Mouse (Mus musculus) MEL (cell line): ENCODE results near the gene Gm13090. TPM values are rescaled to one million over a fixed set of nuclear protein-coding genes. Genes with fewer than 3 reads are reported as not detected.

Experiments
- DNase-seq: peaks from one replicate; pipeline ENCODE4 v3.0.0; 2011; ENCODE audit warnings: low read depth, low spot score
- H3K27ac ChIP-seq: 2 replicates; pipeline ENCODE4 v1.5.1; 2012; ENCODE audit warnings: low read depth, mild to moderate bottlenecking, control low read depth, low read length, moderate library complexity; ENCODE audit not compliant: control insufficient read depth
- H3K27me3 ChIP-seq, 2 experiments: fragments of 150-350 bp in 1 of 2; sonication (generic) in 1 of 2; 2 replicates each; pipeline ENCODE4 v1.6.1; 2012; ENCODE audit warnings: low read length in 2 of 2, mild to moderate bottlenecking in 2 of 2, improper control_type of control experiment in 1 of 2, moderate library complexity in 1 of 2; ENCODE audit not compliant: insufficient read depth in 2 of 2, control insufficient read depth in 1 of 2
- H3K36me3 ChIP-seq, 2 experiments: 2 replicates each; pipeline ENCODE4 v1.6.1; 2012 to 2014; ENCODE audit warnings: low read length in 2 of 2, improper control_type of control experiment in 1 of 2, inconsistent platforms in 1 of 2, mild to moderate bottlenecking in 1 of 2; ENCODE audit not compliant: insufficient read depth in 2 of 2, control insufficient read depth in 1 of 2
- H3K4me1 ChIP-seq, 2 experiments: fragments of 150-350 bp in 1 of 2; sonication (generic) in 1 of 2; 2 replicates each; pipeline ENCODE4 v1.6.1; 2012; ENCODE audit warnings: low read length in 2 of 2, improper control_type of control experiment in 1 of 2, mild to moderate bottlenecking in 1 of 2; ENCODE audit not compliant: insufficient read depth in 2 of 2, control insufficient read depth in 1 of 2
- H3K4me3 ChIP-seq, 2 experiments: fragments of 150-350 bp in 1 of 2; sonication (generic) in 1 of 2; 2 replicates each; pipeline ENCODE4 v1.5.1; 2012; ENCODE audit warnings: low read depth in 2 of 2, low read length in 2 of 2, mild to moderate bottlenecking in 2 of 2, moderate library complexity in 2 of 2, control low read depth in 1 of 2, improper control_type of control experiment in 1 of 2; ENCODE audit not compliant: control insufficient read depth in 1 of 2, insufficient read depth in 1 of 2
- H3K79me2 ChIP-seq: 2 replicates; pipeline ENCODE4 v1.6.1; 2012; ENCODE audit warnings: mild to moderate bottlenecking, low read length, moderate library complexity; ENCODE audit not compliant: control insufficient read depth, poor library complexity, insufficient read depth
- H3K9ac ChIP-seq: 2 replicates; pipeline ENCODE4 v1.6.1; 2012; ENCODE audit warnings: low read depth, mild to moderate bottlenecking, control low read depth, low read length, moderate library complexity; ENCODE audit not compliant: control insufficient read depth, poor library complexity, severe bottlenecking
- H3K9me3 ChIP-seq: fragments of 150-350 bp; sonication (generic); replicated peaks from 2 replicates; pipeline ENCODE4 v1.6.1; 2012; ENCODE audit warnings: mild to moderate bottlenecking, low read length, improper control_type of control experiment, moderate library complexity; ENCODE audit not compliant: insufficient read depth
- CHD1 ChIP-seq: IDR thresholded peaks from 2 replicates; pipeline ENCODE4 v1.6.1; 2012; ENCODE audit warnings: low read depth, mild to moderate bottlenecking, inconsistent platforms, low read length, improper control_type of control experiment
- CTCF ChIP-seq, 3 experiments: IDR thresholded peaks in 2 of 3; conservative IDR thresholded peaks in 1 of 3; 2 replicates each; pipeline ENCODE4 v1.5.1; 2011 to 2012; ENCODE audit warnings: low read length in 3 of 3, low read depth in 2 of 3, mild to moderate bottlenecking in 2 of 3, improper control_type of control experiment in 1 of 3, inconsistent platforms in 1 of 3, mixed read lengths in 1 of 3, moderate library complexity in 1 of 3; ENCODE audit not compliant: control insufficient read depth in 1 of 3, insufficient read depth in 1 of 3, poor library complexity in 1 of 3, severe bottlenecking in 1 of 3
- ELF1 ChIP-seq: IDR thresholded peaks from 2 replicates; pipeline ENCODE4 v1.6.1; 2014; ENCODE audit warnings: low read depth, mild to moderate bottlenecking, inconsistent platforms, low read length, improper control_type of control experiment, moderate library complexity
- ETS1 ChIP-seq: IDR thresholded peaks from 2 replicates; pipeline ENCODE4 v1.6.1; 2012; ENCODE audit warnings: low read depth, mild to moderate bottlenecking, inconsistent platforms, low read length, improper control_type of control experiment, moderate library complexity
- GATA1 ChIP-seq: IDR thresholded peaks from 2 replicates; pipeline ENCODE4 v1.6.1; 2011; ENCODE audit warnings: low read depth, low read length, improper control_type of control experiment
- HCFC1 ChIP-seq: IDR thresholded peaks from 2 replicates; pipeline ENCODE4 v1.6.1; 2012; ENCODE audit warnings: low read depth, mild to moderate bottlenecking, inconsistent platforms, low read length, improper control_type of control experiment, moderate library complexity
- JUND ChIP-seq: IDR thresholded peaks from 2 replicates; pipeline ENCODE4 v1.6.1; 2011; ENCODE audit warnings: low read depth, mild to moderate bottlenecking, improper control_type of control experiment, low read length
- MAZ ChIP-seq: IDR thresholded peaks from 2 replicates; pipeline ENCODE4 v1.6.1; 2012; ENCODE audit warnings: low read depth, mild to moderate bottlenecking, inconsistent platforms, low read length, improper control_type of control experiment
- MEF2A ChIP-seq: IDR thresholded peaks from 2 replicates; pipeline ENCODE4 v1.6.1; 2014; ENCODE audit warnings: low read depth, mild to moderate bottlenecking, inconsistent platforms, low read length, improper control_type of control experiment; ENCODE audit not compliant: poor library complexity, insufficient replicate concordance, severe bottlenecking; ENCODE audit errors: extremely low read depth
- MYC ChIP-seq: IDR thresholded peaks from 2 replicates; pipeline ENCODE4 v1.6.1; 2011; ENCODE audit warnings: low read depth, mild to moderate bottlenecking, low read length, improper control_type of control experiment, moderate library complexity
- NRF1 ChIP-seq: IDR thresholded peaks from 2 replicates; pipeline ENCODE4 v1.6.1; 2014; ENCODE audit warnings: low read depth, mild to moderate bottlenecking, inconsistent platforms, low read length, improper control_type of control experiment, moderate library complexity; ENCODE audit not compliant: poor library complexity, insufficient read depth, severe bottlenecking
- POLR2A ChIP-seq, 2 experiments: IDR thresholded peaks; 2 replicates each; pipeline ENCODE4 v1.6.1; 2011 to 2012; ENCODE audit warnings: low read length in 2 of 2, mild to moderate bottlenecking in 2 of 2, control low read depth in 1 of 2, improper control_type of control experiment in 1 of 2, low read depth in 1 of 2, moderate library complexity in 1 of 2; ENCODE audit not compliant: control insufficient read depth in 1 of 2, insufficient read depth in 1 of 2, poor library complexity in 1 of 2
- POLR2AphosphoS2 ChIP-seq: IDR thresholded peaks from 2 replicates; pipeline ENCODE4 v1.6.1; 2011; ENCODE audit warnings: low read length, improper control_type of control experiment
- UBTF ChIP-seq: IDR thresholded peaks from 2 replicates; pipeline ENCODE4 v1.6.1; 2012; ENCODE audit warnings: low read depth, mild to moderate bottlenecking, inconsistent platforms, low read length, improper control_type of control experiment, moderate library complexity, borderline replicate concordance; ENCODE audit not compliant: insufficient read depth
- USF1 ChIP-seq: IDR thresholded peaks from 2 replicates; pipeline ENCODE4 v1.6.1; 2014; ENCODE audit warnings: low read depth, mild to moderate bottlenecking, inconsistent platforms, low read length, improper control_type of control experiment, moderate library complexity
- ZKSCAN1 ChIP-seq: IDR thresholded peaks from 2 replicates; pipeline ENCODE4 v1.6.1; 2012; ENCODE audit warnings: low read depth, mild to moderate bottlenecking, inconsistent platforms, low read length, improper control_type of control experiment, moderate library complexity
- polyA plus RNA-seq, 2 experiments: library from polyadenylated mRNA; stranded (reverse) in 1 of 2; unstranded in 1 of 2; fragments of >175 nt in 1 of 2; fragments of >200 nt in 1 of 2; gene quantifications; 2 replicates each; pipeline versions ENCODE4 v1.2.1 to v1.2.4; 2012; ENCODE audit warnings: low replicate concordance in 2 of 2, low read depth in 1 of 2; ENCODE audit not compliant: insufficient read length in 2 of 2, insufficient read depth in 1 of 2, missing spikeins in 1 of 2
- total RNA-seq: library from RNA; depleted of rRNA; stranded (reverse); fragments of 300-350 nt; gene quantifications from 2 replicates; pipeline ENCODE4 v1.2.3, GENCODE M21; 2012

Gm13090 gene
- total and polyA plus RNA-seq, 3 experiments = not detected

GRCm38 (mm10) chr4:151129725-151130557 is 40.6 kb downstream of the Gm13090 start:
- Histone ChIP-seq H3K9me3 (no peaks in the 10 kb centered on the region), H3K4me3 (no peak overlapping the region), H3K27me3 (no peaks in the 10 kb centered on the region), H3K9ac (no peak overlapping the region), H3K36me3 (no peaks in the 10 kb centered on the region), H3K27ac (no peak overlapping the region), H3K4me1 (no peaks in the 10 kb centered on the region), H3K79me2 (no peaks in the 10 kb centered on the region)
- DNase-seq = no peak
- TF ChIP-seq NRF1 (no peak), POLR2AphosphoS2 (no peak), JUND (no peak), MAZ (no peak), MYC (no peak), POLR2A (IDR thresholded peaks at IDR 0.05; ENCODE audit: control insufficient read depth in 1 of 2, insufficient read depth in 1 of 2, low read depth in 1 of 2, low read length in 2 of 2, poor library complexity in 1 of 2) (no peak), MEF2A (no peak), GATA1 (no peak)

GRCm38 (mm10) chr4:151130756-151131490 is 41.6 kb downstream of the Gm13090 start:
- Histone ChIP-seq H3K79me2 (no peaks in the 10 kb centered on the region), H3K27ac (no peak overlapping the region), H3K27me3 (no peaks in the 10 kb centered on the region), H3K9me3 (no peaks in the 10 kb centered on the region), H3K9ac (no peak overlapping the region), H3K4me1 (no peaks in the 10 kb centered on the region), H3K4me3 (no peak overlapping the region), H3K36me3 (no peaks in the 10 kb centered on the region)
- TF ChIP-seq GATA1 (no peak), POLR2A (IDR thresholded peaks at IDR 0.05; ENCODE audit: control insufficient read depth in 1 of 2, insufficient read depth in 1 of 2, low read depth in 1 of 2, low read length in 2 of 2, poor library complexity in 1 of 2) (no peak), ELF1 (no peak), USF1 (no peak), CTCF (IDR thresholded peaks at IDR 0.05 in 2 of 3, conservative IDR thresholded peaks at IDR 0.05 in 1 of 3; ENCODE audit: control insufficient read depth in 1 of 3, insufficient read depth in 1 of 3, low read depth in 2 of 3, low read length in 3 of 3, poor library complexity in 1 of 3, severe bottlenecking in 1 of 3) (no peak), CHD1 (no peak), ZKSCAN1 (no peak), ETS1 (no peak), MYC (no peak), UBTF (no peak), HCFC1 (no peak)
- DNase-seq = no peak
